Mouse (Mus musculus): ENCODE measurements around the gene Dnajc13. TPM values are rescaled to one million over a fixed set of nuclear protein-coding genes. Genes with fewer than 3 reads are reported as not detected.

The Dnajc13 gene
- total RNA-seq, 2 experiments from 2014 or later, result 43.0 to 46.9 TPM

- DNase-seq, result no peak
Measured at GRCm38 (mm10) chr9:104256085-104256484, 6.6 kb downstream of the Dnajc13 start.

GRCm38 (mm10) chr9:104254408-104255180, 8.1 kb downstream of the Dnajc13 start:
- no peak for DNase-seq

- no peak for DNase-seq
Measured at GRCm38 (mm10) chr9:104252637-104253036, 10.1 kb downstream of the Dnajc13 start.

- no peak for DNase-seq
Measured at GRCm38 (mm10) chr9:104251687-104252086, 11.0 kb downstream of the Dnajc13 start.

GRCm38 (mm10) chr9:104251111-104251510, 11.6 kb downstream of the Dnajc13 start:
- no peak for DNase-seq

GRCm38 (mm10) chr9:104247307-104247987, 15.3 kb downstream of the Dnajc13 start:
- no peak for DNase-seq

- no peak for DNase-seq
Measured at GRCm38 (mm10) chr9:104243799-104244466, 18.8 kb downstream of the Dnajc13 start.

- DNase-seq, result no peak
Measured at GRCm38 (mm10) chr9:104240146-104240545, 22.6 kb downstream of the Dnajc13 start.

- no peak for DNase-seq
Measured at GRCm38 (mm10) chr9:104239076-104239475, 23.7 kb downstream of the Dnajc13 start.

GRCm38 (mm10) chr9:104236256-104236930, 26.3 kb downstream of the Dnajc13 start:
- DNase-seq, result no peak

- peak; percentile 51 to 60 for DNase-seq
Measured at GRCm38 (mm10) chr9:104235751-104236150, 27.0 kb downstream of the Dnajc13 start.

- DNase-seq, result no peak
Measured at GRCm38 (mm10) chr9:104233815-104234214, 28.9 kb downstream of the Dnajc13 start.

GRCm38 (mm10) chr9:104233060-104233459, 29.7 kb downstream of the Dnajc13 start:
- no peak for DNase-seq

- peak; percentile 19 to 65 for DNase-seq
Measured at GRCm38 (mm10) chr9:104232004-104232403, 30.7 kb downstream of the Dnajc13 start.

GRCm38 (mm10) chr9:104211402-104211801, 51.3 kb downstream of the Dnajc13 start:
- no peak for DNase-seq

GRCm38 (mm10) chr9:104203851-104204250, 58.9 kb downstream of the Dnajc13 start:
- peak; percentile 31 to 51 for DNase-seq

GRCm38 (mm10) chr9:104194528-104194927, 68.2 kb downstream of the Dnajc13 start:
- no peak for DNase-seq

- no peak for DNase-seq
Measured at GRCm38 (mm10) chr9:104193900-104194299, 68.8 kb downstream of the Dnajc13 start.

GRCm38 (mm10) chr9:104193327-104193726, 69.4 kb downstream of the Dnajc13 start:
- no peak for DNase-seq

GRCm38 (mm10) chr9:104192513-104192912, 70.2 kb downstream of the Dnajc13 start:
- DNase-seq, result no peak

- DNase-seq, result no peak
Measured at GRCm38 (mm10) chr9:104189657-104190056, 73.1 kb downstream of the Dnajc13 start.

GRCm38 (mm10) chr9:104188704-104189103, 74.0 kb downstream of the Dnajc13 start:
- DNase-seq, result no peak
